In genomic region chrX:56609623-56610317, GRCm38 (mm10) we compare ENCODE assay signal across 8 mouse cellular contexts. TPM values are rescaled to one million over a fixed set of nuclear protein-coding genes. Genes with fewer than 3 reads are reported as not detected.
A peak's percentile ranks its signal among the peaks of the same experiment; 100 is the strongest.
DNase-seq lines count a peak whose midpoint lies in the region; ATAC-seq lines count a peak whose summit lies in the region.

TSS of gene Slc9a6 (plus strand) at chrX:56609757.

- H3K27ac ChIP-seq in hindbrain, embryonic 11.5 days (ENCODE audit: low read depth, low read length): peak within 1 kb of the TSS; percentile 71

- no peaks in the 10 kb centered on the region for H3K27me3 ChIP-seq in hindbrain, embryonic 11.5 days (ENCODE audit: control insufficient read depth, insufficient read depth, low read length)

- H3K9ac ChIP-seq in hindbrain, embryonic 11.5 days (ENCODE audit: low read depth, low read length): peak within 1 kb of the TSS; percentile 55

- DNase-seq in R1 (ENCODE audit: low read depth, low spot score): peak; percentile 73
- peak; percentile 82 to 91 for DNase-seq in cerebellum, postnatal 10 days
- DNase-seq in frontal cortex, postnatal 10 days (ENCODE audit: low spot score in 2 of 2): peak; percentile 53 to 59
- peak; percentile 86 for DNase-seq in hindbrain, embryonic 11.5 days (ENCODE audit: low spot score)
- DNase-seq in layer of hippocampus, postnatal 36 days: peak; percentile 55 to 72
- peak; percentile 79 for DNase-seq in lung, postnatal 36 days
- peak; percentile 90 for DNase-seq in retina, postnatal 1 day
- DNase-seq in thymus, postnatal 4 days: peak; percentile 86

- H3K4me2 ChIP-seq in hindbrain, embryonic 11.5 days (replicated peaks; ENCODE audit: low read depth, low read length): peak within 1 kb of the TSS; percentile 48

- no peaks in the 10 kb centered on the region for H3K36me3 ChIP-seq in hindbrain, embryonic 11.5 days (ENCODE audit: control insufficient read depth, insufficient read depth, low read length)

- ATAC-seq in hindbrain, embryonic 11.5 days (ENCODE audit: low FRiP score): peak; percentile 97

- 10% methylated on average over 27 of the region's 50 CpGs for WGBS in hindbrain, embryonic 11.5 days

- H3K9me3 ChIP-seq in hindbrain, embryonic 11.5 days (ENCODE audit: control insufficient read depth, low read length): no peaks in the 10 kb centered on the region

- peak within 1 kb of the TSS; percentile 56 for H3K4me3 ChIP-seq in hindbrain, embryonic 11.5 days (ENCODE audit: low read depth, low read length)

- H3K4me1 ChIP-seq in hindbrain, embryonic 11.5 days (replicated peaks; ENCODE audit: control insufficient read depth, insufficient read depth, low read length): no peaks in the 10 kb centered on the region

RNA-seq across cellular contexts. Expression of gene Slc9a6, which starts in this region (rescaled TPM):
- polyA plus RNA-seq in hindbrain, embryonic 11.5 days (2014; fragmentation: Nextera tagmentation; extraction: Ambion mirVana): 14.0 and 16.1 TPM in 2 replicates
- total RNA-seq in layer of hippocampus, postnatal 36 days (2021): 100 to 1,000 TPM in 1 of 2 experiments, 10 to 100 TPM in 1; 94.2 to 108 TPM

Comparison
In these comparisons a context has a peak if more than half of its experiments do, and no peak if none do; other contexts are left out.
1. Peak in every context shown above with its lines: DNase-seq, ATAC-seq, H3K4me3 ChIP-seq and H3K27ac ChIP-seq.